Mouse (Mus musculus) MEL (cell line): Measurements from ENCODE around the gene Cntn1.

Source experiments
- CHD1 ChIP-seq: IDR thresholded peaks from 2 replicates; pipeline ENCODE4 v1.6.1; 2012; ENCODE audit warnings: low read depth, mild to moderate bottlenecking, inconsistent platforms, low read length, improper control_type of control experiment
- MAX ChIP-seq: IDR thresholded peaks from 2 replicates; pipeline ENCODE4 v1.6.1; 2011; ENCODE audit warnings: low read length, improper control_type of control experiment
- SMC3 ChIP-seq: IDR thresholded peaks from 2 replicates; pipeline ENCODE4 v1.6.1; 2011; ENCODE audit warnings: low read depth, low read length, improper control_type of control experiment
- USF1 ChIP-seq: IDR thresholded peaks from 2 replicates; pipeline ENCODE4 v1.6.1; 2014; ENCODE audit warnings: low read depth, mild to moderate bottlenecking, inconsistent platforms, low read length, improper control_type of control experiment, moderate library complexity
- USF2 ChIP-seq, 2 experiments: IDR thresholded peaks; 2 replicates each; pipeline ENCODE4 v1.6.1; 2011 to 2012; ENCODE audit warnings: improper control_type of control experiment in 2 of 2, low read length in 2 of 2, borderline replicate concordance in 1 of 2, inconsistent platforms in 1 of 2, low read depth in 1 of 2, mild to moderate bottlenecking in 1 of 2; ENCODE audit not compliant: insufficient read depth in 1 of 2
- ZC3H11A ChIP-seq: IDR thresholded peaks from 2 replicates; pipeline ENCODE4 v1.6.1; 2012; ENCODE audit warnings: low read depth, mild to moderate bottlenecking, inconsistent platforms, low read length, improper control_type of control experiment
- ZMIZ1 ChIP-seq: IDR thresholded peaks from 2 replicates; pipeline ENCODE4 v1.6.1; 2012; ENCODE audit warnings: low read depth, mild to moderate bottlenecking, inconsistent platforms, low read length, improper control_type of control experiment, moderate library complexity

DNA sequence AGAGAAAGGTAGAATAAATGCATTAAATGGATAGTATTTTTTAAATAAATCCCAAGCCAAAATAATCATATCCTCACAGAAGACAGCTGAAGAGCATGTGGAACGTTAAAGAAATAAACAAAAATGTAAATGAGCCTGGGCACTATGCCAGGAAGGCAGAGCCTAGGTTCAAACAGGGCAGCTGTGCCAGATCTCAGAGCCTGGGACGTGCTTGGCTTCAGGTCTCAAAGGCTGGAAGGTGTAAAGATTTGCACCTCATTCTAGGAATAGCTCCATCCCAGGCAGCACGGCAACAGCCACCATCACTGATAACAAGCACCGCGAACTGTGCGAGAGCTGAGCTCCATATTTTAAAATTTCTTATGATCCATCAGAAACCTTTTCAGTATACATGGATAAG, 313.2 kb downstream of the Cntn1 start:
- TF ChIP-seq SMC3 (no peak), ZC3H11A (no peak), MAX (no peak), USF2 (IDR thresholded peaks at IDR 0.05; ENCODE audit: borderline replicate concordance in 1 of 2, insufficient read depth in 1 of 2, low read depth in 1 of 2, low read length in 2 of 2) (no peak), CHD1 (no peak), ZMIZ1 (no peak), USF1 (no peak)
